Comparison of ENCODE assay signal across 9 mouse cellular contexts in genomic region chr2:102550910-102551582, GRCm38 (mm10). TPM values are rescaled to one million over a fixed set of nuclear protein-coding genes. Genes with fewer than 3 reads are reported as not detected.
A peak's percentile ranks its signal among the peaks of the same experiment; 100 is the strongest.
DNase-seq lines count a peak whose midpoint lies in the region; ATAC-seq lines count a peak whose summit lies in the region.
"Had no signal": no experiment of that assay in that cellular context is flagged by ENCODE, and none has a peak within 500 bp of the region (broad histone marks: within the 10 kb centered on the region; RNA-seq: fewer than 3 reads in every experiment).

No protein-coding gene starts in this region.

- no peaks in the 10 kb centered on the region for H3K36me3 ChIP-seq in heart, embryonic 16.5 days (ENCODE audit: control insufficient read depth, insufficient read depth)
- H3K36me3 ChIP-seq in embryonic facial prominence, embryonic 12.5 days, result no peaks in the 10 kb centered on the region
- no peaks in the 10 kb centered on the region for H3K36me3 ChIP-seq in intestine, embryonic 14.5 days (ENCODE audit: control insufficient read depth, insufficient read depth, low read length)
- H3K36me3 ChIP-seq in limb, embryonic 15.5 days, result no peaks in the 10 kb centered on the region
- H3K36me3 ChIP-seq: G1E had no signal

- no peak overlapping the region for H3K27ac ChIP-seq in heart, embryonic 16.5 days (ENCODE audit: low read length)
- no peak overlapping the region for H3K27ac ChIP-seq in embryonic facial prominence, embryonic 12.5 days
- peak overlapping the region; percentile 71 for H3K27ac ChIP-seq in intestine, embryonic 14.5 days (ENCODE audit: low read depth)
- H3K27ac ChIP-seq in limb, embryonic 15.5 days, result no peak overlapping the region

- ATAC-seq in heart, embryonic 16.5 days (replicated peaks; ENCODE audit: extremely low read depth, insufficient read depth, low FRiP score), result no peak
- ATAC-seq in embryonic facial prominence, embryonic 12.5 days (ENCODE audit: insufficient number of reproducible peaks, insufficient read depth, low FRiP score, low TSS enrichment), result peak; percentile 12; the same call in 1 of the 2 replicates
- peak; percentile 47 for ATAC-seq in intestine, embryonic 14.5 days (replicated peaks; ENCODE audit: low FRiP score, low TSS enrichment, low read depth)
- ATAC-seq in limb, embryonic 15.5 days (ENCODE audit: insufficient number of reproducible peaks, low FRiP score, low TSS enrichment, low read depth), result no peak
- no peak for ATAC-seq in erythroid progenitor cell, adult 5-6 weeks (replicated peaks; ENCODE audit: low FRiP score, poor library complexity, severe bottlenecking)

- DNase-seq in heart, postnatal 14 days, result no peak
- peak; percentile 60 for DNase-seq in intestine, embryonic 14.5 days (ENCODE audit: low spot score)
- DNase-seq in layer of hippocampus, adult 8-10 months (ENCODE audit: low spot score in 2 of 2), result no peak
- DNase-seq in urinary bladder, postnatal 25 days (ENCODE audit: low spot score), result no peak

- no peak overlapping the region for H3K4me3 ChIP-seq in heart, embryonic 16.5 days (ENCODE audit: low read length)
- 0 out of 2 replicates have a peak overlapping the region, but pooled peaks have one; percentile 29 for H3K4me3 ChIP-seq in embryonic facial prominence, embryonic 12.5 days
- H3K4me3 ChIP-seq in intestine, embryonic 14.5 days (ENCODE audit: low read depth, low read length), result peak overlapping the region; percentile 48
- H3K4me3 ChIP-seq in limb, embryonic 15.5 days, result peak overlapping the region; percentile 43

- WGBS in heart, embryonic 16.5 days, result 25% methylated on average over 6 of the region's 6 CpGs
- 25% methylated on average over 6 of the region's 6 CpGs for WGBS in embryonic facial prominence, embryonic 12.5 days
- 19% methylated on average over 6 of the region's 6 CpGs for WGBS in intestine, embryonic 14.5 days
- 26% methylated on average over 6 of the region's 6 CpGs for WGBS in limb, embryonic 15.5 days

- no peak overlapping the region for H3K9ac ChIP-seq in heart, embryonic 16.5 days (ENCODE audit: low read length)
- H3K9ac ChIP-seq in embryonic facial prominence, embryonic 12.5 days, result no peak overlapping the region
- H3K9ac ChIP-seq in intestine, embryonic 14.5 days (ENCODE audit: low read length), result peak overlapping the region; percentile 46
- H3K9ac ChIP-seq in limb, embryonic 15.5 days, result no peak overlapping the region

- intact Hi-C loops in heart, postnatal 14 days (cut with DNase I), result no loop called here

- H3K4me2 ChIP-seq in heart, embryonic 16.5 days (ENCODE audit: low read depth, low read length), result peak overlapping the region; percentile 72; the same call in 1 of the 2 replicates
- H3K4me2 ChIP-seq in embryonic facial prominence, embryonic 12.5 days (replicated peaks), result peak overlapping the region; percentile 50
- peak overlapping the region; percentile 64 for H3K4me2 ChIP-seq in intestine, embryonic 14.5 days (ENCODE audit: low read length)
- peak overlapping the region; percentile 50 for H3K4me2 ChIP-seq in limb, embryonic 15.5 days

- H3K27me3 ChIP-seq in heart, embryonic 16.5 days (ENCODE audit: control insufficient read depth, insufficient read depth, low read length), result peaks cover 13% of the 10 kb centered on the region
- H3K27me3 ChIP-seq in embryonic facial prominence, embryonic 12.5 days, result no peaks in the 10 kb centered on the region; the same call in 1 of the 2 replicates
- no peaks in the 10 kb centered on the region for H3K27me3 ChIP-seq in intestine, embryonic 14.5 days (replicated peaks; ENCODE audit: control insufficient read depth, insufficient read depth, low read length)
- H3K27me3 ChIP-seq in limb, embryonic 15.5 days, result peaks cover 8% of the 10 kb centered on the region; the same call in 1 of the 2 replicates

- H3K9me3 ChIP-seq in heart, embryonic 16.5 days (replicated peaks; ENCODE audit: control insufficient read depth, low read length), result 0 out of 2 replicates have a peak, but pooled peaks cover 2% of the 10 kb centered on the region
- H3K9me3 ChIP-seq in embryonic facial prominence, embryonic 12.5 days, result no peaks in the 10 kb centered on the region
- H3K9me3 ChIP-seq in intestine, embryonic 14.5 days (ENCODE audit: control insufficient read depth, low read length), result no peaks in the 10 kb centered on the region
- H3K9me3 ChIP-seq in limb, embryonic 15.5 days, result no peaks in the 10 kb centered on the region
- H3K9me3 ChIP-seq: G1E had no signal

- H3K4me1 ChIP-seq in heart, embryonic 16.5 days (ENCODE audit: control insufficient read depth, insufficient read depth, low read length), result peaks cover 7% of the 10 kb centered on the region
- H3K4me1 ChIP-seq in embryonic facial prominence, embryonic 12.5 days, result peaks cover 22% of the 10 kb centered on the region
- peaks cover 27% of the 10 kb centered on the region for H3K4me1 ChIP-seq in intestine, embryonic 14.5 days (replicated peaks; ENCODE audit: control insufficient read depth, insufficient read depth, low read length)
- peaks cover 35% of the 10 kb centered on the region for H3K4me1 ChIP-seq in limb, embryonic 15.5 days

RNA-seq across cellular contexts. Expression of gene Pamr1, which starts 1.2 kb away (rescaled TPM):
- 3.5 and 3.7 TPM in 2 replicates for polyA plus RNA-seq in heart, embryonic 16.5 days (2015; fragmentation: Nextera tagmentation; extraction: Ambion mirVana)
- 1 to 10 TPM; 4.6 to 6.0 TPM for total RNA-seq in heart, postnatal 14 days (2021)
- 9.1 and 11.4 TPM in 2 replicates for polyA plus RNA-seq in embryonic facial prominence, embryonic 12.5 days (2016; fragmentation: Nextera tagmentation; extraction: Ambion mirVana)
- polyA plus RNA-seq in intestine, embryonic 14.5 days (2014; fragmentation: Nextera tagmentation; extraction: Ambion mirVana), result 61.0 and 67.1 TPM in 2 replicates
- 57.9 and 59.4 TPM in 2 replicates for polyA plus RNA-seq in limb, embryonic 15.5 days (2015; fragmentation: Nextera tagmentation; extraction: Ambion mirVana)
- total RNA-seq in erythroid progenitor cell, adult 5-6 weeks (2015; ENCODE audit: low replicate concordance), result not detected in 2 replicates
- total RNA-seq in erythroid progenitor cell, adult 5-6 weeks (2017; ENCODE audit: low replicate concordance), result not detected in 2 replicates
- 10 to 100 TPM; 10.1 to 14.4 (median 11.7) TPM for total RNA-seq in layer of hippocampus, adult 8-10 months (2022)
- polyA plus RNA-seq: G1E had no signal

Comparison
In these comparisons a context has a peak if more than half of its experiments do, and no peak if none do; other contexts are left out.
1. ATAC-seq: peak in embryonic facial prominence, embryonic 12.5 days (single experiment) and intestine, embryonic 14.5 days (single experiment); none in heart, embryonic 16.5 days (single experiment), limb, embryonic 15.5 days (single experiment) and erythroid progenitor cell, adult 5-6 weeks (single experiment).
2. Peak in every context shown above with its lines, with median percentiles within 50 percentile points of each other: H3K4me2 ChIP-seq.